Mouse (Mus musculus) bone marrow, adult 2 months (tissue): ENCODE measurements around the gene Lrrc29.

Experiments
- CTCF ChIP-seq: fragments of 200-500 bp; IDR thresholded peaks from 2 replicates; pipeline ENCODE4 v1.5.1; 2011; ENCODE audit warnings: low read length, control low read depth; ENCODE audit not compliant: control insufficient read depth, insufficient read depth
- POLR2A ChIP-seq: fragments of 200-500 bp; IDR thresholded peaks from 2 replicates; pipeline ENCODE4 v1.6.1; 2011; ENCODE audit warnings: low read depth, mild to moderate bottlenecking, control low read depth, low read length, borderline replicate concordance; ENCODE audit not compliant: control insufficient read depth

DNA sequence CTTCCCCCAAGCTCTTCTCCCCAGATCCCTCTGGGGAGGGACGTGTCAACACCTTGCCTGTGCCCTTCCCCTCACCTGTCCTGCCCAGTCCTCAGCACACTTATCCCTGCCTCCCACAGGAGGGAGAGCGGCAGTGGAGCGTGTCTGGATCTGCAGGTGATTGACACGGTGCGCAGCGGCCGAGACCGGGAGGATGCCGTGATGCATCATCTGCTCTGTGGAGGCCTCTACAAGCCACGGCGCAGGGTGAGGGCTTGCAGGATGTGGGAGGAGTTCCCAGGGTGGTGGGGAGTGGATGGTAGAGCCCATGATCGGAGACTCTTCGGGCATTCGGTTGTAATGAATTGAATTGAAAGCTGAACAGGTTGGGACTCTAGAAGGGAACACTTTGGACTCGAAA is 33.1 kb upstream of the Lrrc29 start:
- TF ChIP-seq CTCF: no peak
- TF ChIP-seq POLR2A: no peak
